Mouse (Mus musculus): ENCODE results near the gene Cpsf4l. TPM values are rescaled to one million over a fixed set of nuclear protein-coding genes. Genes with fewer than 3 reads are reported as not detected.

Cpsf4l gene
- total and polyA plus RNA-seq, 2 experiments from 2014 or later = 0.10 TPM; not detected in 1

- H3K27ac ChIP-seq (ENCODE audit: low read depth) = peak overlapping the region; percentile 92
- H3K36me3 ChIP-seq (replicated peaks; ENCODE audit: control insufficient read depth, insufficient read depth, low read length) = peaks cover 6% of the 10 kb centered on the region; the same call in 1 of the 2 replicates
- no peaks in the 10 kb centered on the region for H3K9me3 ChIP-seq (replicated peaks; ENCODE audit: control insufficient read depth, low read length)
- peak; percentile 25 for DNase-seq (ENCODE audit: low spot score)
- H3K27me3 ChIP-seq (ENCODE audit: control insufficient read depth, insufficient read depth, low read length) = no peaks in the 10 kb centered on the region
- 24% methylated on average over 21 of the region's 21 CpGs for WGBS
- peak overlapping the region; percentile 80 for H3K4me3 ChIP-seq (ENCODE audit: low read depth, low read length)
- no peak for TF ChIP-seq CTCF (IDR thresholded peaks at IDR 0.05; ENCODE audit: low read depth)
- TF ChIP-seq EP300 (IDR thresholded peaks at IDR 0.05; ENCODE audit: low read depth) = no peak
- peak overlapping the region; percentile 79 for H3K9ac ChIP-seq (replicated peaks; ENCODE audit: low read depth, low read length)
- peaks cover 33% of the 10 kb centered on the region for H3K4me1 ChIP-seq (ENCODE audit: control insufficient read depth, insufficient read depth)
- ATAC-seq (ENCODE audit: insufficient read depth, low read depth) = no peak
- H3K4me2 ChIP-seq (ENCODE audit: low read depth, low read length) = peak overlapping the region; percentile 92
Measured at GRCm38 (mm10) chr11:113748797-113749521, 39.1 kb upstream of the Cpsf4l start.

GRCm38 (mm10) chr11:113747725-113748380 lies 38.0 kb upstream of the Cpsf4l start:
- peaks cover 13% of the 10 kb centered on the region for H3K36me3 ChIP-seq (replicated peaks; ENCODE audit: control insufficient read depth, insufficient read depth, low read length)
- no peak for DNase-seq (ENCODE audit: low spot score)
- 73% methylated on average over 11 of the region's 11 CpGs for WGBS
- no peak for ATAC-seq (ENCODE audit: insufficient read depth, low read depth)
- peak overlapping the region; percentile 92 for H3K4me2 ChIP-seq (ENCODE audit: low read depth, low read length)
- H3K27me3 ChIP-seq (ENCODE audit: control insufficient read depth, insufficient read depth, low read length) = no peaks in the 10 kb centered on the region
- H3K4me1 ChIP-seq (ENCODE audit: control insufficient read depth, insufficient read depth) = peaks cover 33% of the 10 kb centered on the region
- peak overlapping the region; percentile 92 for H3K27ac ChIP-seq (ENCODE audit: low read depth)
- TF ChIP-seq EP300 (IDR thresholded peaks at IDR 0.05; ENCODE audit: low read depth) = no peak
- TF ChIP-seq CTCF (IDR thresholded peaks at IDR 0.05; ENCODE audit: low read depth) = no peak
- H3K9ac ChIP-seq (replicated peaks; ENCODE audit: low read depth, low read length) = 0 out of 2 replicates have a peak overlapping the region, but pooled peaks have one; percentile 8
- no peaks in the 10 kb centered on the region for H3K9me3 ChIP-seq (replicated peaks; ENCODE audit: control insufficient read depth, low read length)
- peak overlapping the region; percentile 80; the same call in 1 of the 2 replicates for H3K4me3 ChIP-seq (ENCODE audit: low read depth, low read length)

- no peak for ATAC-seq (ENCODE audit: insufficient read depth, low read depth)
Measured at GRCm38 (mm10) chr11:113747056-113747455, 37.2 kb upstream of the Cpsf4l start.

GRCm38 (mm10) chr11:113745961-113746360 lies 36.1 kb upstream of the Cpsf4l start:
- no peaks in the 10 kb centered on the region for H3K27me3 ChIP-seq (ENCODE audit: control insufficient read depth, insufficient read depth, low read length)
- H3K4me3 ChIP-seq (ENCODE audit: low read depth, low read length) = no peak overlapping the region
- H3K4me1 ChIP-seq (ENCODE audit: control insufficient read depth, insufficient read depth) = peaks cover 29% of the 10 kb centered on the region
- H3K9me3 ChIP-seq (replicated peaks; ENCODE audit: control insufficient read depth, low read length) = no peaks in the 10 kb centered on the region
- ATAC-seq (ENCODE audit: insufficient read depth, low read depth) = no peak
- no peak overlapping the region for H3K27ac ChIP-seq (ENCODE audit: low read depth)
- WGBS = 56% methylated on average over 4 of the region's 4 CpGs
- no peak for TF ChIP-seq CTCF (IDR thresholded peaks at IDR 0.05; ENCODE audit: low read depth)
- TF ChIP-seq EP300 (IDR thresholded peaks at IDR 0.05; ENCODE audit: low read depth) = no peak
- peaks cover 19% of the 10 kb centered on the region for H3K36me3 ChIP-seq (replicated peaks; ENCODE audit: control insufficient read depth, insufficient read depth, low read length)
- H3K9ac ChIP-seq (replicated peaks; ENCODE audit: low read depth, low read length) = no peak overlapping the region
- H3K4me2 ChIP-seq (ENCODE audit: low read depth, low read length) = no peak overlapping the region
- no peak for DNase-seq (ENCODE audit: low spot score)

More at GRCm38 (mm10) chr11:113747056-113747455, 37.2 kb upstream of the Cpsf4l start:
- Histone ChIP-seq H3K9me3 (replicated peaks; ENCODE audit: control insufficient read depth, low read length) (no peaks in the 10 kb centered on the region), H3K4me3 (ENCODE audit: low read depth, low read length) (peak overlapping the region; percentile 22; the same call in 1 of the 2 replicates), H3K4me2 (ENCODE audit: low read depth, low read length) (peak overlapping the region; percentile 92), H3K36me3 (replicated peaks; ENCODE audit: control insufficient read depth, insufficient read depth, low read length) (peaks cover 19% of the 10 kb centered on the region), H3K4me1 (ENCODE audit: control insufficient read depth, insufficient read depth) (peaks cover 31% of the 10 kb centered on the region), H3K27me3 (ENCODE audit: control insufficient read depth, insufficient read depth, low read length) (no peaks in the 10 kb centered on the region), H3K9ac (replicated peaks; ENCODE audit: low read depth, low read length) (no peak overlapping the region), H3K27ac (ENCODE audit: low read depth) (peak overlapping the region; percentile 59)
- WGBS = 55% methylated on average over 16 of the region's 16 CpGs
- peak; percentile 59 for DNase-seq (ENCODE audit: low spot score)
- TF ChIP-seq EP300 (IDR thresholded peaks at IDR 0.05; ENCODE audit: low read depth) = peak; percentile 47; the same call in 1 of the 2 replicates
- no peak for TF ChIP-seq CTCF (IDR thresholded peaks at IDR 0.05; ENCODE audit: low read depth)

- Histone ChIP-seq H3K9ac (replicated peaks; ENCODE audit: low read depth, low read length) (no peak overlapping the region), H3K4me3 (ENCODE audit: low read depth, low read length) (no peak overlapping the region), H3K9me3 (replicated peaks; ENCODE audit: control insufficient read depth, low read length) (no peaks in the 10 kb centered on the region), H3K27me3 (ENCODE audit: control insufficient read depth, insufficient read depth, low read length) (no peaks in the 10 kb centered on the region), H3K4me2 (ENCODE audit: low read depth, low read length) (no peak overlapping the region), H3K4me1 (ENCODE audit: control insufficient read depth, insufficient read depth) (peaks cover 23% of the 10 kb centered on the region), H3K27ac (ENCODE audit: low read depth) (no peak overlapping the region), H3K36me3 (replicated peaks; ENCODE audit: control insufficient read depth, insufficient read depth, low read length) (peaks cover 19% of the 10 kb centered on the region)
- ATAC-seq (ENCODE audit: insufficient read depth, low read depth) (no peak), DNase-seq (ENCODE audit: low spot score) (no peak)
- TF ChIP-seq EP300 (IDR thresholded peaks at IDR 0.05; ENCODE audit: low read depth) (no peak), CTCF (IDR thresholded peaks at IDR 0.05; ENCODE audit: low read depth) (no peak)
- WGBS = 96% methylated on average over 1 of the region's 1 CpGs
Measured at GRCm38 (mm10) chr11:113742998-113743397, 33.2 kb upstream of the Cpsf4l start.

Data from heart, postnatal 0 days (tissue).